Mouse (Mus musculus) stomach, postnatal 0 days (tissue): ENCODE measurements around the gene Slc35f1. TPM values are rescaled to one million over a fixed set of nuclear protein-coding genes. Genes with fewer than 3 reads are reported as not detected.

Experiments used
- ATAC-seq: fragments of 200-750 bp; cut with Nextera tagmentation; 2 replicates; pipeline ENCODE4 v1.8.0; 2017; ENCODE audit not compliant: low FRiP score, low TSS enrichment
- DNase-seq: peaks from one replicate; pipeline ENCODE4 v3.0.0-alpha.2; 2016; ENCODE audit warnings: low spot score
- H3K27ac ChIP-seq: fragments of 300-500 bp; sonication (generic); replicated peaks from 2 replicates; pipeline ENCODE4 v1.5.1; 2014; ENCODE audit warnings: mild to moderate bottlenecking, control low read depth
- H3K27me3 ChIP-seq: fragments of 300-500 bp; sonication (generic); 2 replicates; pipeline ENCODE4 v1.6.1; 2014; ENCODE audit warnings: low read length; ENCODE audit not compliant: control insufficient read depth, insufficient read depth
- H3K36me3 ChIP-seq: fragments of 300-500 bp; sonication (generic); 2 replicates; pipeline ENCODE4 v1.6.1; 2014; ENCODE audit warnings: low read length, mixed read lengths; ENCODE audit not compliant: control insufficient read depth, insufficient read depth
- H3K4me1 ChIP-seq: fragments of 300-500 bp; sonication (generic); replicated peaks from 2 replicates; pipeline ENCODE4 v1.6.1; 2014; ENCODE audit warnings: antibody characterized with exemption; ENCODE audit not compliant: control insufficient read depth, insufficient read depth
- H3K4me2 ChIP-seq: fragments of 300-500 bp; sonication (generic); replicated peaks from 2 replicates; pipeline ENCODE4 v1.6.1; 2014; ENCODE audit warnings: low read depth, mild to moderate bottlenecking, control low read depth, moderate library complexity
- H3K4me3 ChIP-seq: fragments of 300-500 bp; sonication (generic); 2 replicates; pipeline ENCODE4 v1.5.1; 2014; ENCODE audit warnings: low read depth, low read length, control low read depth
- H3K9ac ChIP-seq: fragments of 300-500 bp; sonication (generic); 2 replicates; pipeline ENCODE4 v1.6.1; 2014; ENCODE audit warnings: mild to moderate bottlenecking, low read length, control low read depth, mixed read lengths
- H3K9me3 ChIP-seq: fragments of 300-500 bp; sonication (generic); 2 replicates; pipeline ENCODE4 v1.6.1; 2016; ENCODE audit warnings: low read length; ENCODE audit not compliant: control insufficient read depth
- CTCF ChIP-seq: IDR thresholded peaks from 2 replicates; pipeline ENCODE4 v1.5.1; 2016; ENCODE audit warnings: antibody characterized with exemption, low read depth, mild to moderate bottlenecking, moderate library complexity
- EP300 ChIP-seq: optimal IDR thresholded peaks from 2 replicates; pipeline ENCODE3; 2016; ENCODE audit warnings: antibody characterized with exemption
- WGBS: fragments of 180-500 bp; shearing (Covaris S2); extraction: QIAGEN DNeasy Blood & Tissue Kit; methylation state at CpG from one replicate; pipeline ENCODE4 v1.1.7; 2014; 5-methylcytosine and 5-hydroxymethylcytosine counted together
- polyA plus RNA-seq: library from polyadenylated mRNA; unstranded; fragments of >200 nt; fragmentation: Nextera tagmentation; extraction: Ambion mirVana; gene quantifications from 2 replicates; pipeline ENCODE4 v1.2.1, GENCODE M21; 2015

Slc35f1 gene
- polyA plus RNA-seq, 1 experiment from 2014 or later, result 0.99 TPM

- H3K4me2 ChIP-seq, result no peak overlapping the region
- no peak overlapping the region for H3K4me3 ChIP-seq
- H3K36me3 ChIP-seq, result no peaks in the 10 kb centered on the region
- ATAC-seq (no peak), DNase-seq (no peak)
- WGBS, result 66% methylated on average over 2 of the region's 2 CpGs
- H3K4me1 ChIP-seq, result no peaks in the 10 kb centered on the region
- no peaks in the 10 kb centered on the region for H3K27me3 ChIP-seq
- no peak for TF ChIP-seq EP300
- TF ChIP-seq CTCF, result no peak
- H3K9ac ChIP-seq, result no peak overlapping the region
- H3K9me3 ChIP-seq, result no peaks in the 10 kb centered on the region
- no peak overlapping the region for H3K27ac ChIP-seq
These were observed 19.1 kb downstream of the Slc35f1 start for GRCm38 (mm10) chr10:52709482-52709881.

DNA sequence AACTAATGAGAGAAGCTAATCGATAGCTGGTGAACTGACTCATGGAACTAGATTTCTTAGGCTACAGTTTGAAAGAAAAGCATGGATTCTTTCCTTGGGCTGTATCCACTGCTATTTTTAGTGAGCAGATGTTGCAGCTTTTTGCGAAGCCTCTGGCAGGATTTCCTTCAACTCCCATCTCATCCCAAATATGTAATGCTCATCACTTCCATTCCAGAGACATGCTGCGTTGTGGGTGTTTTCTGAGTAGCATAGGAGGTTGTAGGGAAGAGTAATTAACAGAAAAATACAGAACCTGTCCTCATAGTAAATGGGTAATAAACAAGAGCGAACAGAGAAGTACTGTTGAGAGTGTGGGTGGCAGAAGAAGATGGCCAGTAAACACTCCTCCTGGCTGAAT is 21.8 kb downstream of the Slc35f1 start:
- no peak for DNase-seq
- WGBS, result 75% methylated on average over 4 of the region's 4 CpGs
- H3K27ac ChIP-seq, result no peak overlapping the region

DNA sequence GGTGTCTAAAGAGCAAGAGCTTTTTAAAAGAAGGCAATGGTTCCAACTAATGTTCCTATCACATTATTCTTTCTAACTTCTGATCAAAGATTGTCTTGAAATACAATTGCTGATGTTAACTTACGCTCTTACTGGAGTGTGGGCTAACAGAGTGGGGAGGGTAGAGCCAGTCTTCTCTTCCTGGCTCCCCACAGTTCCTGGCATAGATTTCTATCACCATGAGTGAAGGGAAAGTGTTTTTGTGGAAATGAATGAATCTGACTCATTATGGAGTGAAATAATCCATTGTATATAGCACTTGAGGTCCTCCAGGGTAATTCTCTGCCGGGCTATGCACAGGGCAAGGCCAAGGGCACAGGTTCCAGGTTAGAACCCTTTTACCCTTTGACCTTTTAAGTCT is 24.2 kb downstream of the Slc35f1 start:
- H3K27ac ChIP-seq, result no peak overlapping the region
- DNase-seq, result no peak
- no peak for ATAC-seq
- no peaks in the 10 kb centered on the region for H3K4me1 ChIP-seq
- 75% methylated on average over 2 of the region's 2 CpGs for WGBS
- H3K9me3 ChIP-seq, result no peaks in the 10 kb centered on the region
- TF ChIP-seq EP300 (no peak), CTCF (no peak)
- no peaks in the 10 kb centered on the region for H3K27me3 ChIP-seq
- H3K9ac ChIP-seq, result no peak overlapping the region
- H3K36me3 ChIP-seq, result no peaks in the 10 kb centered on the region
- no peak overlapping the region for H3K4me2 ChIP-seq
- H3K4me3 ChIP-seq, result no peak overlapping the region

More for the DNA sequence above, 21.8 kb downstream of the Slc35f1 start:
- H3K27me3 ChIP-seq, result no peaks in the 10 kb centered on the region
- no peaks in the 10 kb centered on the region for H3K4me1 ChIP-seq
- no peak overlapping the region for H3K4me3 ChIP-seq
- H3K4me2 ChIP-seq, result no peak overlapping the region
- ATAC-seq, result no peak
- no peak for TF ChIP-seq CTCF
- no peaks in the 10 kb centered on the region for H3K36me3 ChIP-seq
- no peaks in the 10 kb centered on the region for H3K9me3 ChIP-seq
- no peak overlapping the region for H3K9ac ChIP-seq

DNA sequence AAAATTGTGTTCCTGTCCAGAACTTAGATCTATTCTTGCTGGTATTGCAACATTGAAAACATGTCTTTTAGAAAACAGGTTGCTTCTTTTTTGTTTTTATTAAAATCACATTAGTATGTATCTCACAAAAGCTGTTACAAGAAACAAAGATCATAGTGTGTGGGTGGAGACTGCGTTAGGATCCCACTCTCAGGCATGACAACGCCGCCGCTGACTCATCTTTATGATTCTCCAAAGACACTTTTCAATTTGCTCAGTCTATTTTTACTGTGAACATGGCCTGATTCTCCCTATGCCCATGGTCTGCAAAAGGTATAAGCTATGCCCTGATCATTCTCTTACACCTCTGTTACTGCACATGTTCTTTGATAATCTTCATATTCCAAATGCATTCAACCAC is 24.8 kb downstream of the Slc35f1 start:
- ATAC-seq (no peak), DNase-seq (no peak)
- 89% methylated on average over 4 of the region's 4 CpGs for WGBS
- H3K27ac ChIP-seq, result no peak overlapping the region
- no peak overlapping the region for H3K9ac ChIP-seq
- no peak overlapping the region for H3K4me2 ChIP-seq
- H3K36me3 ChIP-seq, result no peaks in the 10 kb centered on the region
- no peaks in the 10 kb centered on the region for H3K27me3 ChIP-seq
- no peak for TF ChIP-seq CTCF
- no peak for TF ChIP-seq EP300
- no peaks in the 10 kb centered on the region for H3K4me1 ChIP-seq
- no peaks in the 10 kb centered on the region for H3K9me3 ChIP-seq
- no peak overlapping the region for H3K4me3 ChIP-seq

DNA sequence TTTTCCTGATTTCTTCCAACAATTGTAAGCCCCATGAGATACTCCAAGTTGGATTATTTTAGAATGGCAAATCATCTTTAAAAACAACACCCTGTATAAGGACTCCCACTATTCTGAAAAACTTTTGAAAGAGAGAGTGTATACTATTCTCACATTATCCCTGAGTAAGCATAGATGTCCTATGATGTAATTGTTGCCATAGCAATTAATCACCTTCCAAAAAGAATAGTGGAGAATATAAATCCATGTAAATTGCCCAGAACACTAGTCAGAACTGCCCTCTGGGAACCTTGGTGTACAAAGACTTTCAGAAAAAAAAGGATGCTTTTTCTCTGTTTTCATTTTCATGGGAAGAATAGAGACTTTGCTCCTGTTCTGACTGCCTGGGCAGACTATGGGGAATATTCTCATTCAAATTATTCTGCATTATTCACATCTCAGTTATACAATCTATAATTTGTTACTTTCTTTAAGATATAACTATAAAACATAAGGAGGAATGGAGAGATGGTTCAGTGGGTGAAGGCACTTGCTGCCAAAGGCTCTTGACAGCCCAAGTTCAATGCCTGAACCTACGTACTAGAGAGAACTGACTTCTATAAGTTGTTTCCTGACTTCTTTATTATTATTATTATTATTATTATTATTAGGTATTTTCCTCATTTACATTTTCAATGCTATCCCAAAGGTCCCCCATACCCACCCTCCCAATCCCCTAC is 28.0 kb downstream of the Slc35f1 start:
- DNase-seq, result no peak
- no peaks in the 10 kb centered on the region for H3K9me3 ChIP-seq
- H3K27me3 ChIP-seq, result no peaks in the 10 kb centered on the region
- no peak overlapping the region for H3K27ac ChIP-seq
- TF ChIP-seq EP300, result no peak
- no peak for TF ChIP-seq CTCF
- H3K4me1 ChIP-seq, result no peaks in the 10 kb centered on the region
- no peak overlapping the region for H3K4me2 ChIP-seq
- no peaks in the 10 kb centered on the region for H3K36me3 ChIP-seq
- H3K4me3 ChIP-seq, result no peak overlapping the region
- WGBS, result 97% methylated on average over 1 of the region's 1 CpGs
- H3K9ac ChIP-seq, result no peak overlapping the region
- ATAC-seq, result no peak

DNA sequence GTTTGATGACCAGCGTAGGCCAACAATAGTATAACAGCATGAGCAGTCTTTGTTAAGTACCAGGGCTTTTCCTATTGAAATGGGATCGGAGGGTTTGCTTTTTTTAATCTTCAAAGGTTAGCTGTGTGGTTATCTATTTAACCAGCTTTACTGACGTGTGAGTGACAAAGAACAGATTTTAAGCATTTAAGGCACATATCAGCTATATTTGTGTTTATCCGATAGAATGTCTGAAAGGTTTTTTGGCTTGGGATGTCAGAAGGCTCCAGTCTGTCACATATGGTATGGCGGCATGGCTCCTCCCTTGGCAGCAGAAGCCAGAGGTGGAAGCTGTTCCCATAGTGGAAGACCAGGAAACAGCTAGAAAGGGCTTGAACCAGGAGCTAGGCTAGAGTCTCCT is 36.3 kb downstream of the Slc35f1 start:
- Histone ChIP-seq H3K4me2 (no peak overlapping the region), H3K9ac (no peak overlapping the region), H3K4me3 (no peak overlapping the region), H3K27me3 (no peaks in the 10 kb centered on the region), H3K27ac (no peak overlapping the region), H3K36me3 (no peaks in the 10 kb centered on the region), H3K9me3 (no peaks in the 10 kb centered on the region), H3K4me1 (no peaks in the 10 kb centered on the region)
- WGBS, result 78% methylated on average over 5 of the region's 5 CpGs
- no peak for ATAC-seq
- TF ChIP-seq EP300, result no peak
- no peak for DNase-seq
